Mouse (Mus musculus) gastrocnemius, postnatal 10 days (tissue): ENCODE results near the gene Slc35a2. TPM values are rescaled to one million over a fixed set of nuclear protein-coding genes. Genes with fewer than 3 reads are reported as not detected.
"Not testable (repeated sequence)": the region's sequence is repeated elsewhere in the genome, so short reads cannot be mapped to it uniquely, and the experiment has no call there.

Experiments
- DNase-seq: peaks from one replicate; pipeline ENCODE4 v3.0.0; 2021; ENCODE audit warnings: mixed read lengths
- total RNA-seq, 2 experiments: library from RNA; stranded (reverse); gene quantifications; 2 replicates each; pipeline ENCODE4 v1.2.3; 2021

The Slc35a2 gene
- total RNA-seq, 2 experiments from 2014 or later: 10.0 to 14.8 TPM

DNA sequence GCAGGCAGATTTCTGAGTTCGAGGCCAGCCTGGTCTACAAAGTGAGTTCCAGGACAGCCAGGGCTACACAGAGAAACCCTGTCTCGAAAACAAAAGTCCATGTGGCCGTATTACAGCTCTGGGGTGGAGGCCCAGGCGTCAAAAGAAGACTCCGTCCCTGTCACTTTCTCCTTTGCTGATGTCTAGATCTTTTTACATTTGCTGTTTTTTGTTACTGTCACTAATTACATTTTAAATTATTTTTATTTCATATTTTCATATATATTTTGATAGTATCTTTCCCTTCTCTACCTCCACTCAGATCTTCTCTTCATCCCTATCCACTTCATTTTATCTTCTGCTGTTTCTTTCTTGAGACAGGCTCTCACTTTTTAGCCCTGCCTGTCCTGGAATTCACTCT, 23.9 kb downstream of the Slc35a2 start, which contains the start of gene Gm10491:
Gene Gm10491 (minus strand): TSS at position 101 of the 400 bp plus-strand sequence.
- DNase-seq: no peak

DNA sequence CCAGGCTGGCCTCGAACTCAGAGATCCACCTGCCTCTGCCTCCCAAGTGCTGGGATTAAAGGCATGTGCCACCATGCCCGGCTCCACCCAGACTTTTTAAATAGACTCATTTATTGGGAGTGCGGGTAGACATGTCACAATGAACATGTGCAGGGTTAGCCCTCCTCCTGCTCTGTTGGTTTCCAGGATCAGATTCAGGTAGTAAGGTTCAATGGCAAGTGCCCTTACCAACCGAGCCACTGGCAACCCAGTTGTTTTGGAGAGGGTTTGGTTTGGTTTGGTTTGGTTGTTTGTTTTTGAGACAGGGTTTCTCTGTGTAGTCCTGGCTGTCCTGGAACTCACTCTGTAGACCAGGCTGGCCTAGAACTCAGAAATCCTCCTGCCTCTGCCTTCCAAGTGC, 25.4 kb downstream of the Slc35a2 start, which contains the start of gene Gm10490:
Gene Gm10490 (plus strand): TSS at position 301 of the 400 bp plus-strand sequence.
- not testable (repeated sequence) for DNase-seq

DNA sequence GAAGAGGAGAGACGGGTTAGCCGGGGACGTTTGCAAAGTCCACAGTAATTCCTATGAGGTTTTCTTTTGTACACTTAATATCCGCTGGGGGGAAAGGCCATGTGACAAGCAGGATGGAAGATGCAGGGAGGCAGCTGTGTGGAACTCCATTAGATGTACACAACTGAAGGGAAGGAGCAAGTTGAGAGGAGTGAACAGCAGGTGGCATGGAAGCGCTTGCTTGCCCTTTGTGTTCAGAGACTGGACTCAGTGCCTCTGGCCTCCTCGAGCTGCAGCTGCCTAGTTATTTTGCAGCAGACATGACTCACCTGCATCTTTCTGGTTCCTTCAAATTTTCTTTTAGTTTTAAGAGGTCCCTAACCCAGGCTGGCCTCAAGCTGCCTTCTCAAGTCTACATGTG, 26.6 kb downstream of the Slc35a2 start:
- DNase-seq: no peak

DNA sequence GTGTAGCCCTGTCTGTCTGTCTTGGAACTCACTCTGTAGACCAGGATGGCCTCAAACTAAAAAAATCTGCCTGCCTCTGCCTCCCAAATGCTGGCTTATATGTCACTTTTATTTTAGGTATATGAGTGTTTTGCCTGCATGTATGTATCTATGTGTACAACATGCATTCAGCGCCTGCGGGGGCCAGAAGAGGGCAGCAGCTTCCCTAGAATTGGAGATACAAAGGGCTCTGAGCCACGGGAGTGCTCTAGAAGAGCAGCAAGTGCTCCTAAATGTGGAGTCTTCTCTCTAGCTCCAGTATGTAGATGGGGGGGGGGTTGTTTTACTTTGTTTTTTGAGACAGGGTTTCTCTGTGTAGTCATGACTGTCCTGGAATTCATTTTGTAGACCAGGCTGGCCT, 31.8 kb downstream of the Slc35a2 start:
- DNase-seq: not testable (repeated sequence)

DNA sequence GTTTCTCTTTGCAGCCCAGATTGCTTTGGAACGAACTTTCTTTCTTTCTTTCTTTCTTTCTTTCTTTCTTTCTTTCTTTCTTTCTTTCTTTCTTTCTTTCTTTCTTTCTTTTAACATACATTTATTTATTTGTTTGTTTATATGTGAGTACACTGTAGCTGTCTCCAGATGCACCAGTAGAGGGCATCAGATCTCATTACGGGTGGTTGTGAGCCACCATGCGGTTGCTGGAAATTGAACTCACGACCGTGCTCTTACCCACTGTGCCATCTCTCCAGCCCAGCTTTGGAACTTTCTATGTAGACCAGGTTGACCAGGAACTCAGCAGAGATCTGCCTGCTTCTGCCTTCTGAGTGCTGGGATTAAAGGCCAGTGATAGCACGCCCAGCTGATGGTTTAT, 34.1 kb downstream of the Slc35a2 start:
- not testable (repeated sequence) for DNase-seq

DNA sequence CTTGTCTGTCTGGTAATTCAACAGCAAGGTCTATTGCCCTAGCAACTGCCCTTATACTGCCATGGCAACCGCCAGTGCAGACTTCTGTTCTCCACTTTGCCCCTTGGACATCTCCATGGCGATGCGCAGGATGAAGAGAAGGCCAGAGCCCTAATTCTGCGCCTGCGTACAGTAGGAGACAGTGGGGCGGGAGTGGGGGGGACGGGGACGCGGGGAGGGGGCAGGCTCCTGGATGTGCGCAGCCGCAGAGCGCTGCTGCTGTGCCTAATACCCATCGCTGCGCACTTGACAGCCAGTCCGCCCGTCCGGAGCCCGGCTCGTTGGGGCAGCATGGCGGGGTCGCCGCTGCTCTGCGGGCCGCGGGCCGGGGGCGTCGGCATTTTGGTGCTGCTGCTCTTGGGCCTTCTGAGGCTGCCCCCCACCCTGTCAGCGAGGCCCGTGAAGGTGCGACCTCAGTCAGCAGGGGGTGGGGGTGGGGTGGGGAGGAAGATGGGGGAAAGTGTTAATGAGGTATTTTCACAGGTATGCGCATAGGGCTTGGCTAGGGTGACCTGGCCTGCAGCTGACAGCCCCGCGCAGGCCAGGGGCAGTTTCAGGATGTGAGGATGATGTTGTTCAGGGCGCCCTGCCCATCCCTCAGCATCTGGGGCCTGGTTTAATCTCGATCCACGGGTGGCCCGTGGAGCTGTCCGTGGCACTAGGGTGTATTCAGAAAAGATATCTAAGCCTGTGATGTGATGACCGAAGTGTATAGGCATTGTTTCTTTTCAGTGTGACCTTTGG, 36.0 kb downstream of the Slc35a2 start, which contains the start of gene Pcsk1n:
Gene Pcsk1n (plus strand): TSS at position 222 of the 783 bp plus-strand sequence.
- DNase-seq: no peak

DNA sequence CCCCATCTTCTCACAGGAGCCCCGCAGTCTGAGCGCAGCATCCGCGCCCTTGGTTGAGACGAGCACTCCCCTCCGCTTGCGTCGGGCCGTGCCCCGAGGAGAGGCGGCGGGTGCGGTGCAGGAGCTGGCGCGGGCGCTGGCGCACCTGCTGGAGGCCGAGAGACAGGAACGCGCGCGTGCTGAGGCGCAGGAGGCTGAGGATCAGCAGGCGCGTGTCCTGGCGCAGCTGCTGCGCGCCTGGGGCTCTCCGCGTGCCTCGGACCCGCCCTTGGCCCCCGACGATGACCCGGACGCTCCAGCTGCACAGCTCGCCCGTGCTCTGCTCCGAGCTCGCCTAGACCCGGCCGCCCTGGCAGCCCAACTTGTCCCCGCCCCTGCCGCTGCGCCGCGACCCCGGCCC, 38.2 kb downstream of the Slc35a2 start:
- DNase-seq: no peak

DNA sequence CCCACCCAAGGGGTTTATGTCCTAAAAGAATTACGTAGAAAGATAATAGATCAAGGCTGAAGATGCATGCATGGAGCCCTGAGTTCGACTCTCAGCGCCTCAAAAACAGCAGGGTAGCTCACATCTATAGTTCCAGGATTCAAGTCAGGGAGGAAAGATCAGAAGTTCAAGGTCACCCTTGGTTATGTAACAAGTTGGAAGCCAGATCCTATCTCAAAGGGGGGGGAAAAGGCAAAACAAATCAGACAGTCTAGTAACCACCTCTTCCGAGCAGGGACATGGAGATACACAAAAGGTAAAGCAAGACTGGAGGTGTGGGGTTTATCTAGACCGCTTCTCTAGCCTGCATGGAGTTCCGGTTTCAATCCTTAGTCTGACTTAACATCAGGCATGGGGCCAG, 42.4 kb downstream of the Slc35a2 start:
- no peak for DNase-seq

DNA sequence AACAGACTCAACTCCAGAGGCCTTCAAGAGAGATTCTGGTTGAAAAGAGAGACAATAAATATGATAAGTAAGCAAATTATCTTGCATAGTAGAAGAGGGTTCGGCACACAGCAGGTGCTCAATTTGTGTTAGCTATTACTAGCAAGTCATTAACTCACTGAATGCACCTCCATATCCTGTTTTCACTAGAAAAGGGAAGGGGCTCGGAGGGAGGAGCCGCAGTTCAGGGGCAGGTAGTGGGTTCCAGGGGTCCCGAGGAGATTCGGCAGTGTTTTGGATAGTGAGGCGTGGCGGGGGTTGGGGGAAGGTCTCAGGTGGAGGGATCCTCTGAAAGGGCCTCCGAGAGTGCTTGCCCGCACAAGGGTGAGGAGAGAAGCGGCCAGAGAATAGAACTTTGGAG, 43.3 kb downstream of the Slc35a2 start:
- no peak for DNase-seq

DNA sequence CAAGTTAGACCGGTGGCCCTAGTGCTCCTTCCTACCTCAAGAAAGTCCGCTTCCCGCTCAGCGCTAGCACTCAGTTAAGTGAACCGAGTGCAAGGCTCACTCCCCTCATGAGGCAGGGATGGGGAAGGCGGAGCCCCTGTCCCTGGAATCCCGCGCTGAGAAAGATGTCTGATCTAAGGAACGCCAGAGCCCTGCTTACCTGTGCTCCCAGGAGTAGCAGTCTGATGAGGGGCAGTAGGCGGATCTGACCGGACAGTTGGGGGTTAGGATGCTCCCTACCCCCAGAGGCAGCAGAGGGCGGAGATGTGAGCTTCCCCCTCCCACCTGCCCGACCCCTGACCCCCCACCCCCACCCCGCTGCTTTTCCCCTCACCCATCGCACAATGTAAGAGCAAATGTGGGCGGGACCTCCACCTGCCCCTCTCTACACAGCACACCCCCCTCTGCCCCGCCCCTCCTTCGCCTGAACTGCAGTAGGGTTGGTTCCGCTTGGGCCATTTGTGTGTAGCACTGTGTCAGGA, 44.5 kb downstream of the Slc35a2 start, which contains the start of gene Eras:
Gene Eras (minus strand): TSS at position 338 of the 521 bp plus-strand sequence.
- DNase-seq: no peak

DNA sequence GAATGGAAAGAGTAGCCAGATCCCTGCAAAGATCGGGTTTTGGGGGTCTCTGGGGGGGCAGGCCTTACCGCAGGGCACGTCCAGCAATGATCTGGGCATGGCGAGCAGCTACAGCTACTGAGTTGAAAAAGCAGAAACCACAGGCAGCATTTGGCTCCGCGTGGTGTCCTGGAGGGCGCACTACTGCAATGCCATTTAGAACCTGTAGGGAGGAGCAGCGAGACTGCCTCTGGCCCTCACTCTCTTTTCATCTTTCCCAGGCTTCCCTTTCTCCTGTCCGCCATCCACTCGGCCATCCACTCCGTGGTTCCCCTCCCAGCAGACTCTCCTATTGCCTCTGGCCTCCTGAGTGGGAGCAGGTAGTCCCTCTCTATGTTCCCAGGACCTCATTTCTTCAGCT, 53.0 kb downstream of the Slc35a2 start:
- no peak for DNase-seq

DNA sequence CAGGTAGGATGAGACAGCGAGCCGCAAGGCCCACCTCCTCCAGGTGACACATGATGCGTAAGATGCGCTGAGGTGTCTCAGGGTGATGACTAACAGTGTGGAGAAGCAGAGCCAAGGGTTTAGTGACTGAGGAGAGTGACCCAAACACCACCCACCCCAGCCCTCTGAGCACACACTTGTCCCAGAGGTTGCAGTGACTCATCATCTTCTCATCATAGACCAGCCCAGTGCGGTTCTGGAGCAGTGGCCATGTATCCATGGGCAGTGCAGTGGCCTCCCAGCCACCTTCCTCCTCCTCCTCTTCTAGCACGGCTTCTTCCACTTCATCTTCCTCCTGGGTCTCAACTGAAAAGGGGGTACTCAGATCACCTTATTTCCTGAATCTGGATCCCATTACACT, 53.8 kb downstream of the Slc35a2 start:
- DNase-seq: no peak

Other genes with a start within 250 kb of the Slc35a2 start
- 1 to 10 TPM; 2.4 TPM for gene Syp, start 245.6 kb upstream of the Slc35a2 start, total RNA-seq
- gene Prickle3, start 226.8 kb upstream of the Slc35a2 start, total RNA-seq: 10 to 100 TPM in 1 of 2 experiments, 1 to 10 TPM in 1; 8.7 to 11.1 TPM
- gene Plp2, start 212.6 kb upstream of the Slc35a2 start, total RNA-seq: 10 to 100 TPM; 54.2 to 55.4 TPM
- 1 to 10 TPM; 2.8 to 3.3 TPM for gene Magix, start 202.8 kb upstream of the Slc35a2 start, total RNA-seq
- 10 to 100 TPM; 19.6 to 19.8 TPM for gene Gpkow, start 186.9 kb upstream of the Slc35a2 start, total RNA-seq
- gene Wdr45, start 169.7 kb upstream of the Slc35a2 start, total RNA-seq: 10 to 100 TPM; 19.6 to 24.3 TPM
- gene Gm45208, start 161.8 kb upstream of the Slc35a2 start, total RNA-seq: not detected
- gene Praf2, start 155.6 kb upstream of the Slc35a2 start, total RNA-seq: 10 to 100 TPM in 1 of 2 experiments, 1 to 10 TPM in 1; 8.5 to 12.5 TPM
- 1 to 10 TPM; 1.0 to 1.5 TPM for gene Ccdc120, start 133.1 kb upstream of the Slc35a2 start, total RNA-seq
- 10 to 100 TPM; 10.5 to 16.7 TPM for gene Tfe3, start 121.5 kb upstream of the Slc35a2 start, total RNA-seq
- gene Gripap1, start 94.3 kb upstream of the Slc35a2 start, total RNA-seq: 10 to 100 TPM; 15.3 to 22.7 TPM
- gene Kcnd1, start 61.7 kb upstream of the Slc35a2 start, total RNA-seq: 1 to 10 TPM; 1.2 to 1.3 TPM
- gene Otud5, start 42.7 kb upstream of the Slc35a2 start, total RNA-seq: 10 to 100 TPM; 21.3 to 27.8 TPM
- gene Pim2, start 5.8 kb upstream of the Slc35a2 start, total RNA-seq: 1 to 10 TPM; 1.1 to 2.4 TPM
- gene Pqbp1, start 15.2 kb downstream of the Slc35a2 start, total RNA-seq: 10 to 100 TPM; 32.2 to 38.5 TPM
- gene Timm17b, start 15.3 kb downstream of the Slc35a2 start, total RNA-seq: 10 to 100 TPM; 48.2 to 51.1 TPM
- gene Gm10491, start 23.8 kb downstream of the Slc35a2 start, total RNA-seq: not detected
- not detected for gene Gm10490, start 25.5 kb downstream of the Slc35a2 start, total RNA-seq
- under 1 TPM; 0.16 to 0.52 TPM for gene Pcsk1n, start 35.8 kb downstream of the Slc35a2 start, total RNA-seq
- gene Eras, start 44.6 kb downstream of the Slc35a2 start, total RNA-seq: not detected
- gene Hdac6, start 63.9 kb downstream of the Slc35a2 start, total RNA-seq: 1 to 10 TPM; 6.4 to 8.0 TPM
- under 1 TPM; 0.12 to 0.41 TPM for gene Gata1, start 94.0 kb downstream of the Slc35a2 start, total RNA-seq
- gene Glod5, start 134.5 kb downstream of the Slc35a2 start, total RNA-seq: not detected
- 1 to 10 TPM; 6.4 to 8.6 TPM for gene Suv39h1, start 190.7 kb downstream of the Slc35a2 start, total RNA-seq
- gene Was, start 206.5 kb downstream of the Slc35a2 start, total RNA-seq: 1 to 10 TPM; 1.3 to 1.9 TPM
- 10 to 100 TPM; 21.8 to 25.4 TPM for gene Wdr13, start 248.9 kb downstream of the Slc35a2 start, total RNA-seq